Mouse (Mus musculus) kidney, adult 2 months (tissue): ENCODE results near the gene Ccdc142.

ENCODE experiments used
- CTCF ChIP-seq: fragments of 200-500 bp; conservative IDR thresholded peaks from 2 replicates; pipeline ENCODE4 v1.5.1; 2011; ENCODE audit warnings: low read depth, mild to moderate bottlenecking, control low read depth, low read length, moderate library complexity, mixed read lengths; ENCODE audit not compliant: insufficient read depth, insufficient read length
- POLR2A ChIP-seq: fragments of 200-500 bp; IDR thresholded peaks from one replicate; pipeline ENCODE4 v1.6.1; 2011; ENCODE audit warnings: low read depth, low read length, control low read depth

DNA sequence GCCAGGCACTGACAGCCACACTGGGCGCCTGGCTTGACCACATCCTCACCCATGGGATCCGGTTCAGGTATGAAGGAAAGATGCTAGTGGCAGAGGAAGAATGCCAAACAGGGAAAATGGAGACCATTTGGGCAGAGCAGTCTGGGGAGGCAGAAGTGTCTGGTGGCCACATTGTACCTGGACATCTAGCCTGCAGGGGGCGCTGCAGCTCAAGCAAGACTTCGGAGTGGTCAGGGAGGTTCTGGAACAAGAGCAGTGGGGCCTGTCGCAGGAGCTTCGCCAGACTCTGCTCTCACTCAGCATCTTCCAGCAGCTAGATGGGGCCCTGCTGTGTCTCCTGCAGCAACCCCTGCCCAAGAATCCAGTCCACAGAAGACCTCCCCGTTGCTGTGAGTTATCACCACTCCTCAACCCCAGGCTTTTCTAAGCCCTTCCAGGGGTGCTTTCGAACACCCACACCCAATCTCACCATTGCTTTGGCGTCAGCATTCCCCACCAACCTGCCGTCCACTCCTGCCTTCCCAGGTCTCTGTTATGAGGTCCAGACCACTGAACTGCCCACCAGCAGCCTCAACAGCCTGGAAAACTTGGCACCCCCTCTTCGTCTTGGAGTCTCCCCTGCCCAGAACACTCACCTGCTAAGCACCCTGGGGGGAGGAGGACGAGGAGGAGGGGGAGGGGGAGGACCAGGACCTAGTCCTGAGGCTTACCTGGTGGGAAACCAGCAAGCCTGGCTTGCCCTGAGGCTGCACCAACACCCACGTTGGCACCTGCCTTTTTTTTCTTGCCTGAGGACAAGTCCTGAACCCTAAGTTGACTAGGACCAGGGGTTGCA is 6.4 kb downstream of the Ccdc142 start:
- TF ChIP-seq CTCF (peak; percentile 88), POLR2A (no peak)
